Mouse (Mus musculus): ENCODE data around the gene Snrpd3.
A peak's percentile ranks its signal among the peaks of the same experiment; 100 is the strongest.
"Not testable (repeated sequence)": the region's sequence is repeated elsewhere in the genome, so short reads cannot be mapped to it uniquely, and the experiment has no call there.

Snrpd3 gene

GRCm38 (mm10) chr10:75517073-75517757 is at the start of gene Snrpd3:
Gene Snrpd3, plus strand, starts transcription at chr10:75517551.
- peak; percentile 91 to 94 for DNase-seq

GRCm38 (mm10) chr10:75473411-75473810 is 43.9 kb upstream of the Snrpd3 start:
- peak in 1 of 2 experiments; percentile 19 for DNase-seq

GRCm38 (mm10) chr10:75474571-75474970 is 42.8 kb upstream of the Snrpd3 start:
- DNase-seq, result no peak

- not testable (repeated sequence) for DNase-seq
Observed at GRCm38 (mm10) chr10:75475139-75475850, 42.1 kb upstream of the Snrpd3 start.

- DNase-seq, result no peak
Observed at GRCm38 (mm10) chr10:75477034-75477433, 40.3 kb upstream of the Snrpd3 start.

- DNase-seq, result no peak
Observed at GRCm38 (mm10) chr10:75479955-75480354, 37.4 kb upstream of the Snrpd3 start.

- no peak for DNase-seq
Observed at GRCm38 (mm10) chr10:75481703-75482102, 35.6 kb upstream of the Snrpd3 start.

GRCm38 (mm10) chr10:75482271-75482670 is 35.1 kb upstream of the Snrpd3 start:
- DNase-seq, result no peak

GRCm38 (mm10) chr10:75482919-75483483 is 34.4 kb upstream of the Snrpd3 start:
- no peak for DNase-seq

- DNase-seq, result no peak
Observed at GRCm38 (mm10) chr10:75484066-75484465, 33.3 kb upstream of the Snrpd3 start.

GRCm38 (mm10) chr10:75484767-75485166 is 32.6 kb upstream of the Snrpd3 start:
- DNase-seq, result no peak

- peak; percentile 49 to 81 for DNase-seq
Observed at GRCm38 (mm10) chr10:75486086-75486979, 31.0 kb upstream of the Snrpd3 start.

- no peak for DNase-seq
Observed at GRCm38 (mm10) chr10:75487131-75487530, 30.2 kb upstream of the Snrpd3 start.

GRCm38 (mm10) chr10:75489522-75489921 is 27.8 kb upstream of the Snrpd3 start:
- DNase-seq, result no peak

- no peak for DNase-seq
Observed at GRCm38 (mm10) chr10:75490731-75491130, 26.6 kb upstream of the Snrpd3 start.

GRCm38 (mm10) chr10:75491234-75491935 is 26.0 kb upstream of the Snrpd3 start:
- no peak for DNase-seq

- no peak for DNase-seq
Observed at GRCm38 (mm10) chr10:75491936-75492262, 25.5 kb upstream of the Snrpd3 start.

- no peak for DNase-seq
Observed at GRCm38 (mm10) chr10:75495304-75495703, 22.0 kb upstream of the Snrpd3 start.

GRCm38 (mm10) chr10:75495921-75496320 is 21.4 kb upstream of the Snrpd3 start:
- DNase-seq, result no peak

- DNase-seq, result not testable (repeated sequence)
Observed at GRCm38 (mm10) chr10:75499214-75499613, 18.1 kb upstream of the Snrpd3 start.

GRCm38 (mm10) chr10:75499791-75500190 is 17.6 kb upstream of the Snrpd3 start:
- no peak for DNase-seq

GRCm38 (mm10) chr10:75500345-75500744 is 17.0 kb upstream of the Snrpd3 start:
- DNase-seq, result no peak
